15 mouse cellular contexts compared by ENCODE assay signal in the genomic region with DNA sequence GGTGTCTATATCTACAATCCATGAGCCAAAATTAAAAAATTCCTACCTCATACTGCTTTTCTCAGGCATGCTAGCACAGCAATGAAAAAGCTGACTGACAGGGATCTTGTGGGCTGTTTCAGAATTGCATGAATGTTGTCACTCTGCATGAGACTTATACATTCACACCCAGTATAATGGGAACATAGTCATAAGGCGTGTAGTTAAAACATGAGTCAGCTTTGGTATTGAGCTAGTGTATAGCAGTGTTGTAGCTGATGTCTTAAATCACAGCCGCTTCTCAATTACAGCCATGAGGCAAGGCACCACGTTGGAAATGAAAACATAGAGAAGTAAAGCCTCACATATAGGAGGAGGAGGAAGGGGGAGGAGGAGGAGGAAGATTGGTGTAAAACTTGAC.
"Had no signal": no experiment of that assay in that cellular context is flagged by ENCODE, and none has a peak within 500 bp of the region (broad histone marks: within the 10 kb centered on the region; RNA-seq: fewer than 3 reads in every experiment).

No protein-coding gene starts in this region.

- H3K4me3 ChIP-seq: neural tube, embryonic 13.5 days; neural tube, embryonic 15.5 days; stomach, embryonic 15.5 days had no signal

- H3K27me3 ChIP-seq: neural tube, embryonic 13.5 days; neural tube, embryonic 15.5 days; stomach, embryonic 15.5 days had no signal

- H3K4me2 ChIP-seq: neural tube, embryonic 13.5 days; neural tube, embryonic 15.5 days; stomach, embryonic 15.5 days had no signal

- DNase-seq: retina, postnatal 1 day; right cerebral cortex, adult 18-20 months; right cerebral cortex, postnatal 14 days; right cerebral cortex, postnatal 25 days; right cerebral cortex, postnatal 4 days; spleen, adult 18-20 months; thymus, adult 18-20 months; thymus, adult 2 months; thymus, postnatal 14 days; thymus, postnatal 25 days; thymus, postnatal 36 days; thymus, postnatal 4 days had no signal

- H3K4me1 ChIP-seq: neural tube, embryonic 13.5 days; neural tube, embryonic 15.5 days; stomach, embryonic 15.5 days had no signal

- H3K9me3 ChIP-seq: neural tube, embryonic 13.5 days; neural tube, embryonic 15.5 days; stomach, embryonic 15.5 days had no signal

- H3K36me3 ChIP-seq: neural tube, embryonic 13.5 days; neural tube, embryonic 15.5 days; stomach, embryonic 15.5 days had no signal

- H3K9ac ChIP-seq: neural tube, embryonic 13.5 days; neural tube, embryonic 15.5 days; stomach, embryonic 15.5 days had no signal

- H3K27ac ChIP-seq: neural tube, embryonic 13.5 days; neural tube, embryonic 15.5 days; stomach, embryonic 15.5 days had no signal
